Mouse (Mus musculus) retina, embryonic 14.5 days (tissue): ENCODE data around the gene Plekhg1.

ENCODE experiments used
- DNase-seq: peaks from one replicate; pipeline ENCODE4 v3.0.0-alpha.2; 2015; ENCODE audit warnings: low spot score

Plekhg1 gene

GRCm38 (mm10) chr10:3891381-3892263, 151.5 kb downstream of the Plekhg1 start:
- DNase-seq = peak; percentile 88

- DNase-seq = no peak
Observed at GRCm38 (mm10) chr10:3892368-3892767, 152.2 kb downstream of the Plekhg1 start.

GRCm38 (mm10) chr10:3898068-3898467, 157.9 kb downstream of the Plekhg1 start:
- no peak for DNase-seq

- peak; percentile 45 for DNase-seq
Observed at GRCm38 (mm10) chr10:3900416-3900956, 160.3 kb downstream of the Plekhg1 start.

DNA sequence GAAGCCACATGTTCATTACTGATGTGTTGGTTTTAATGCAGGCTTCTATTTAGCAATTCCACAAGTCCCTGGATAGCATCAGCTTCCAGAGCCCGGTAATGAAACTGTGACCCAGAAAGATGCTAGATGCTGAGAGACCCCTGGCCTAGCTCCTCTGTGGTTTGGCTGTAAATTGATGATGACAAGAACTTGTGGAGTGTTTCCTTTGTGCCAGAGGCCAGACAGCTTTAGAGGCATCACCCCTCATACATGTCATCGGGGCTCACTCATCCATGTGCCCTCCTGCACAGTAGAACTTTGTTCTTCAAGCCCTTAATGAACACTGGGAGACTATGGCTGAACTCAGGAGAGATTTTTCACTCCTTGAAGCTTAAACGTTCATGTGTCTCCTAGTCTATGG, 165.6 kb downstream of the Plekhg1 start:
- DNase-seq = peak; percentile 86

DNA sequence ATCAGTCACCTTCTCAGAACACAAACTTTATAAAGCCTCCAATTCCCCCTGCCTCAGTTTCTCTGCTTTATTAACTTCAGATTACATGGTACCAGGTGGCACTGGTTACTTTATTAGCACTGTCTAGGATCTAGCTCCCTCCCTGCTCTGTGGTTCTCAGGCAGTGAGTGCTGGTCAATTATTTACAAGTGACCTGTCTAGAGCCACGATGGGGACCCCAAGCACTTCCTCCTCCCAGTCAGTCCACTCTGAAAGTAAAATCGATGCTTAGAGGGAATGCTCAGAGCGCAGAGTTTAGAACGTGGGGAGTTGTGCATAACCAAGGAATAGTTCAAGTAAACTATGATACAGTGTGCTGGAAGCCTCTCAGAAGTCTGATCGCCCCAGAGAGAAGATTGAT, 173.9 kb downstream of the Plekhg1 start:
- no peak for DNase-seq

DNA sequence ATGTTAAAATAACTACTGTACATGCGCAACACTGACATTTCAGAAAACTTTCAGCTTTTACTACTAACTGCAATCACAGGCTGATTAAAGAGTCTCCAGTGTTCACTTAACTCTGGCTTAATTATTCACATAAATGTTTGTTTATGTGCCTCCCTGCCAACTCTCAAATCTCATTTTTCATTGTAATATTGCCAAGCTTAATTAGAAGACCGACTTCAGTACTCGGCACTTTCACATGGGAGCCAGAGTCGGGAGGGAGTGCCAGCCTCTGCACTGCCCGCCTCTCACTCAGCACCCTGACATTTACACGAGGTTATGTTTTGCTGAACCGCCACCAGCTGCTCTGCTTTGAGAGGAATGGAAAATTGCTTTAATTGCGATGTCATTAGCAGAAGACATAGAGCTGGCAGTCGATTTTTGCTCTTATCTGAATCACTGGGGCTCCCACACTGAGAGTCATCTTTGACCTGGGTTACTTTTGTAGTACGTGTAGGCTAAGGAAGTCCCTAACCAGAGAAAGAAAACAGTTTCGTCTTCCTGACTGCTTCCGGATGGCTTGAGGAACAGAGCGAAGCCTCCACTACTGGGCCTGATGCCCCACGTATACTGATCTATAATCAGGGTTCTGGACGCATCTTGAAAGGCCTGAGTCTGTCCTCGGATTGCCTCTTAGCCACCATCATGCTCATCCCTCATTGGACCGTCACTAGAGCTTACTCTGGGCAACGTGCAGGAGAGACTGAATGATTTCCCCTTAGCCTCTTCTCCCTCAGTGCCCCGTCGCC, 180.4 kb downstream of the Plekhg1 start:
- peak; percentile 44 for DNase-seq

DNA sequence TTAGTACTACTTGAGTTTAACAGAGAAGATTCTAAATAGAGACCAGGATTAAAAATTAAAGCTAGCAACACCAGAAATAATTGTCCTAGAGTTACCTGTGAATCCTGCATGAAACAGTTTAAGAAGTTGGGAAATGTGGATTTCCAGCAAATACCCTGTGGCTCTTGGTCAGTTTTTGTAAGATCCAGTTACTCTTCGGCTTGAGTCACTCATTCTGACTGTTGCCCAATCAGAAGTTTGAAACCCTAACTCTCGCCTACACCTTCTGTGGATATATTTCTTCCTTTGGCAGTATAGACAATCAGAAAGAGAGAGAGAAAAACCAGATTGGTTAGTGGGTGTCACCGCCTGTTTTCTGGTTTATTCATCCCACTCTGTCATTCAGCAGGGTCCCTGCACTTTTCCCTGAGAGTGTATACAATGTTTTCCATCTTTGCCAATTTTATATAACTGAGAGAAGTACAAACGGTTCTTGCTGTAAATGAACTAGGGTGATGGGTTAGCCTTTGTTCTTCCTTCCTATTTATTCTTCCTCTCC, 187.9 kb downstream of the Plekhg1 start:
- DNase-seq = no peak

DNA sequence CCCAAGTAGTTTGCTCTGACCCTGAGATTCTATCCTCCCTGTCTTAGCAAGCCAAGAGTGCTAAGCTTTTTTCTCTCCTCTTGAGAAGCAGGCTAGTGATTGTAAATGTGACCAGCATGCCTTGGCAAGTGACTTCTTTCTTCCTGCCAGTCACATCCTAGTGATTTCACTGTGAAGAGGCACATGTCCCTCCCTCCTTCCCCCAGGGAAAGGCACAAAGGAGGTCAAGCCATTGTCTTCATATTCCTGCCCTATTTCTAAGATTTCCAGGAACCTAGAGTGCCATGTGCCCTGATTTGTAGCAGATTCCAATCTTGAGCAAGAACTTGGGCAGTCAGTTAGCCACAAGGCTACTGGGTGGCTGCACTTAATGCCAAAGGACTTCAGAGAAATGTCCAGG, 191.7 kb downstream of the Plekhg1 start:
- DNase-seq = peak; percentile 35

- DNase-seq = no peak
Observed at GRCm38 (mm10) chr10:3933311-3933940, 193.3 kb downstream of the Plekhg1 start.

DNA sequence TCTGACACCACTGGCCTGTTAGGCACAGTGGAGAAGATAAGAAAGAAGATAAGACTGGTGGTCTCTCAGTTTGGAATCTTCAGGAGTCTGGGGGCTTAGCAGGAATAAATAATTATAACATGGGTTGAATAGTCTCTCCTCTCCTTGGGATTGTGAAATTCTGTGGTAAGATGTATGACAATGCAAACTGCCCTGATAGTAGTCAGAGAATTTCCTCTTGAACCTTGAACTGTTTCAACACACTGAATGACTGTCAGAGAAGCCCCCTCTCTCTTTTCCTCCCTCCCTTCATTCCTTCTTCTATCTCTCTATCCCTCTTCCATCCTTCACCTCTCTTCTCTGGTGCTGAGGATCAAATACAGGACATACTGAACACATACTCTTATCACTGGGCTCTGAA, 196.7 kb downstream of the Plekhg1 start:
- no peak for DNase-seq

DNA sequence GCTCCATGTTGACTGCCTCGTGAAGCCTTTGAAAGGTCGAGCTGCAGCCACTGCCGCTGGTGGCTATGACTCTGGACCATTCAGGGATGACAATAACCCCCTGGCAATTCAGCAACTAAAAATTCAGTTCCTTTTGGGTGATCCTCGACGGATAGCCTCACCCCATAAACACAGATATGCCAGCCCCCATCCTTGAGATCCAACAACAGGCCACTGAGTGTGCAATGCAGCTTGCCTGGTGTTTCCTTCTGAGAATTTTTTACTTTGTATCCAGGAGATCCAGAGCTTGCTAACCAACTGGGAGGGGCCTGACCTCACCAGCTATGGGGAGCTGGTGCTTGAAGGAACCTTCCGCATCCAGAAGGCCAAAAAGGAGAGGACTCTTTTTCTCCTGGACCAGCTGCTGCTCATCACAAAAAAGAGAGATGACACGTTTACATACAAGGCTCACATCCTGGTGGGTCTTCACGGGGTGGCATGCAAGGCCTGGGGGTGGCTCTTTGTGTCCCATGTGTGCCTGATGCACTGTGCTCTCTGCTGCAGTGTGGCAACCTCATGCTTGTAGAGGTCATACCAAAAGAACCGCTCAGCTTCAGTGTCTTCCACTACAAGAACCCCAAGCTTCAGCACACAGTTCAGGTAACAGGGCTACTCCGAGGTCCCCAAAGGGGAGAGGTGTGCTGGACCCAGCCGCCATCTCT, 199.9 kb downstream of the Plekhg1 start:
- no peak for DNase-seq

GRCm38 (mm10) chr10:3940596-3940975, 200.4 kb downstream of the Plekhg1 start:
- no peak for DNase-seq

GRCm38 (mm10) chr10:3941054-3941757, 201.0 kb downstream of the Plekhg1 start:
- peak; percentile 62 for DNase-seq

GRCm38 (mm10) chr10:3942289-3942688, 202.1 kb downstream of the Plekhg1 start:
- DNase-seq = no peak

- DNase-seq = peak; percentile 88
Observed at GRCm38 (mm10) chr10:3943492-3944395, 203.6 kb downstream of the Plekhg1 start.

DNA sequence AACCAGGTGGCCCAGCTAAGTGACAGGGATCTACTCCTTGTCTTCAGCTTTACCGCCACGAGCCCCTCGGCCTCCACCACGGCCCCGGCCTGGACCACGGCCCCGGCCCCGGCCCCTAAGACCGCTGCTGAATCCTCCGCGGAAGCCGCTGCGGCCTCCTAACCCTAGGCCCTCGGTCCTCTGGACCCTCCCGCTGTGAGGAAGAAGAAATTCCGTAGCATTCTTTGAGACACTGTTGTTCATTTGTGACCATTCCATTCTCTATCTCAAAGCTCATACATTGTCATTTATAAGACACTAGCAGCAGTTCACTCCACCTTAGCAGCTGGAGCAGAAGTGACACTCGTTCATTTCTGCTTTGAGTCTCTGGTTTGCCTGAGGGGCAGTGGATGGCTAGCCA, 206.7 kb downstream of the Plekhg1 start:
- no peak for DNase-seq

DNA sequence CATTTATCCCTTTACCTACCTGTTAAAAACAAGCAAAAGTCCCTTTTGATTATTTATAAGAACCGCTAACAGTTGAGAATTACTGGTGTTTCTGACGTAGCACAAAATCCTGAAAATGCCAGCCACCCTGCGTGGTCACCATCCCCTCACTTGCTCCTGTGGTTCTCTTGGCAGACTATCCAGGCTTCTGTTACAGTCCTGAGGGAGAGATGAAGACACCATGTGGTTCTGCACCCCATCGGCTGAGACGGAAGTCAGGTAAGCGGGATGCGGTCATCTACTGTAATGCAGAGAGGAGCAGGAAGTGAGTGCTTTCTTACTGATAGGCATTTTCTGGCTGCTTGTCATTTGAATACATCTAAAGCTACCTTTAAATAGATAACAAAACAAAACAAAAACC, 207.2 kb downstream of the Plekhg1 start:
- no peak for DNase-seq

DNA sequence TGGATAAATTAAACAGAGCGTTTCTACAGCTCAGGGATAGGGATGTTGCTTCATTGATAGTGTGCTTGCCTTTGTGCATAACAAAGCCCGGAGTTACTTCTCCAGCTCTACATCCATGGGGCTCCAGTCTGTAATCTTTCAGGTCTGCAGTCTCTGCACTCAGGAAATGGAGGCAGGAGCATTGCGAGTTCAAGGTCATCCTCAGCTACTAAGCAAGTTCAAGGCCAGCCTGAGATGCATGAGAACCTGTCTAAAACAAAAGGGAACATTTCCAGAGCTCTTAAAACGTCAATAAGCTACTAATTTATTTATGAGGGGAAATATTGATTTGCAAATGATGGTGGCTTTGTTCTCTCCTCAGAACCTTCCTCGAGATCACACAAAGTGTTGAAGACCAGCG, 209.1 kb downstream of the Plekhg1 start:
- DNase-seq = no peak

- no peak for DNase-seq
Observed at GRCm38 (mm10) chr10:3956471-3956870, 216.3 kb downstream of the Plekhg1 start.
